Mouse (Mus musculus) liver, adult 2 months (tissue): ENCODE measurements around the gene Tbx21.

Source experiments
- CTCF ChIP-seq: fragments of 200-500 bp; IDR thresholded peaks from 2 replicates; pipeline ENCODE4 v1.5.1; 2011; ENCODE audit warnings: low read depth, low read length, control low read depth
- POLR2A ChIP-seq: fragments of 200-500 bp; IDR thresholded peaks from 2 replicates; pipeline ENCODE4 v1.6.1; 2011; ENCODE audit warnings: low read length, control low read depth; ENCODE audit not compliant: insufficient read depth; ENCODE audit errors: extremely low read depth

- TF ChIP-seq CTCF (no peak), POLR2A (no peak)
Observed at GRCm38 (mm10) chr11:97080291-97080690, 34.8 kb downstream of the Tbx21 start.
